Mouse (Mus musculus): ENCODE results near the gene Gngt1.

DNA sequence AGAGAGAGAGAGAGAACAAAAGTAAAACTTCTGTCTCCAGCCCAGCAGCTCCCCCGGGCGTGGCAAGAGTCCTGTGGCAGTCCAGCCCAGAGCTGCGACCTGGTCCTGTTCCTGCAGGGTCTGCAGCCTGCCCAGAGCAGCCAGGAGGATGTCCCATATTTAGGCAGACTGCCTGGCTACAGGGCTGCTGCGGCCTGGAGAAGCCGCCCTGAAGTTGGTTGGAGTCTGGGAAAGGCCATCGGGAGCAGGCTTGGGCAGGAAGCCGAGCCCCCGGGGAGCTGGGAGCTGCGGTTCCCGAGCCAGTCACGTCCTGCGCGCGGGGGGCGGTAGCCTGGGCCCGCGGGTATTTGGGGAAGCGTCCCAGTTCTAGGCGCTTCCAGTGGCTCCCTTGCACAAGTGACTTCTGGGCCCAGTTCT is 10.3 kb downstream of the Gngt1 start, which contains the start of gene Gng11:
- TF ChIP-seq CTCF (IDR thresholded peaks at IDR 0.05; ENCODE audit: low read depth) (no peak; the same call in 1 of the 2 replicates), EP300 (optimal IDR thresholded peaks at IDR 0.05) (no peak)
